Mouse (Mus musculus): ENCODE measurements around the gene Pnkd.

GRCm38 (mm10) chr1:74401015-74401702, 116.4 kb downstream of the Pnkd start:
- TF ChIP-seq CTCF (IDR thresholded peaks at IDR 0.05; ENCODE audit: control insufficient read depth, insufficient read depth, insufficient read length) = no peak
- no peak for TF ChIP-seq CEBPB (IDR thresholded peaks at IDR 0.05; ENCODE audit: low read depth)
- no peak for TF ChIP-seq USF1 (IDR thresholded peaks at IDR 0.05; ENCODE audit: low read depth)
- no peak for TF ChIP-seq MAX (IDR thresholded peaks at IDR 0.05)
- no peak for TF ChIP-seq MYOD1 (IDR thresholded peaks at IDR 0.05; ENCODE audit: control insufficient read depth, insufficient read length, low read depth)
- TF ChIP-seq MYOG (IDR thresholded peaks at IDR 0.05; ENCODE audit: control insufficient read depth, extremely low read depth, insufficient read length) = no peak

Data from C2C12 (cell line).